In genomic region chr7:132666516-132666915, GRCm38 (mm10) we compare ENCODE assay signal across 17 mouse cellular contexts.
"Had no signal": no experiment of that assay in that cellular context is flagged by ENCODE, and none has a peak within 500 bp of the region (broad histone marks: within the 10 kb centered on the region; RNA-seq: fewer than 3 reads in every experiment).

No protein-coding gene starts in this region.

- DNase-seq: liver, postnatal 0 days; lung, adult 2 months; lung, postnatal 14 days; lung, postnatal 36 days; midbrain, embryonic 14.5 days; right cerebral cortex, postnatal 25 days; right cerebral cortex, postnatal 4 days; spleen, adult 18-20 months; thymus, adult 18-20 months; thymus, postnatal 14 days; thymus, postnatal 36 days had no signal

- H3K27ac ChIP-seq: lung, embryonic 15.5 days; macrophage; midbrain, embryonic 12.5 days; neural tube, embryonic 12.5 days had no signal

- ATAC-seq: liver, postnatal 0 days; lung, postnatal 0 days had no signal

- H3K27me3 ChIP-seq: lung, embryonic 15.5 days; neural tube, embryonic 12.5 days had no signal

- H3K4me3 ChIP-seq: lung, embryonic 15.5 days; megakaryocyte, embryonic 14.5 days; midbrain, embryonic 12.5 days; neural tube, embryonic 12.5 days had no signal

- H3K4me2 ChIP-seq: lung, embryonic 15.5 days; midbrain, embryonic 12.5 days; neural tube, embryonic 12.5 days had no signal

- H3K36me3 ChIP-seq: lung, embryonic 15.5 days; midbrain, embryonic 12.5 days; neural tube, embryonic 12.5 days had no signal

- H3K9ac ChIP-seq: liver, postnatal 0 days; lung, embryonic 15.5 days; midbrain, embryonic 12.5 days; neural tube, embryonic 12.5 days had no signal

- H3K9me3 ChIP-seq: lung, embryonic 15.5 days; megakaryocyte, embryonic 14.5 days; midbrain, embryonic 12.5 days; neural tube, embryonic 12.5 days had no signal
